Mouse (Mus musculus): ENCODE data around the gene Gm2012.
"Not testable (repeated sequence)": the region's sequence is repeated elsewhere in the genome, so short reads cannot be mapped to it uniquely, and the experiment has no call there.

The Gm2012 gene

GRCm38 (mm10) chrX:26231255-26231654 lies at the start of gene Gm2012:
Gm2012 (minus strand) TSS chrX:26231355.
- DNase-seq = not testable (repeated sequence)

- not testable (repeated sequence) for DNase-seq
These were observed 72.0 kb downstream of the Gm2012 start for GRCm38 (mm10) chrX:26159146-26159545.

Data from cerebellum, adult 18-20 months (tissue).